8 mouse cellular contexts compared by ENCODE assay signal in genomic region chr7:81344544-81345446, GRCm38 (mm10). TPM values are rescaled to one million over a fixed set of nuclear protein-coding genes. Genes with fewer than 3 reads are reported as not detected.
A peak's percentile ranks its signal among the peaks of the same experiment; 100 is the strongest.
DNase-seq lines count a peak whose midpoint lies in the region; ATAC-seq lines count a peak whose summit lies in the region.

Gene Rps17 (minus strand): TSS chr7:81345254.

- H3K9ac ChIP-seq in heart, embryonic 13.5 days = peak within 1 kb of the TSS; percentile 99
- peak within 1 kb of the TSS; percentile 99 for H3K9ac ChIP-seq in liver, embryonic 12.5 days
- H3K9ac ChIP-seq in stomach, embryonic 15.5 days = peak within 1 kb of the TSS; percentile 70

- H3K4me2 ChIP-seq in heart, embryonic 13.5 days = peak within 1 kb of the TSS; percentile 94
- H3K4me2 ChIP-seq in liver, embryonic 12.5 days = peak within 1 kb of the TSS; percentile 85
- H3K4me2 ChIP-seq in stomach, embryonic 15.5 days = peak within 1 kb of the TSS; percentile 80

- H3K36me3 ChIP-seq in heart, embryonic 13.5 days = peaks cover 44% of the 10 kb centered on the region
- peaks cover 48% of the 10 kb centered on the region for H3K36me3 ChIP-seq in liver, embryonic 12.5 days
- peaks cover 23% of the 10 kb centered on the region; the same call in 1 of the 2 replicates for H3K36me3 ChIP-seq in stomach, embryonic 15.5 days

- no peaks in the 10 kb centered on the region for H3K9me3 ChIP-seq in heart, embryonic 13.5 days
- no peaks in the 10 kb centered on the region for H3K9me3 ChIP-seq in liver, embryonic 12.5 days (replicated peaks)
- no peaks in the 10 kb centered on the region for H3K9me3 ChIP-seq in stomach, embryonic 15.5 days

- whole genome bisulfite sequencing in heart, embryonic 13.5 days = under 1% methylated on average over 85 of the region's 85 CpGs
- under 1% methylated on average over 85 of the region's 85 CpGs for WGBS in liver, embryonic 12.5 days (ENCODE audit: insufficient replicate concordance)
- under 1% methylated on average over 85 of the region's 85 CpGs for WGBS in stomach, embryonic 15.5 days

- H3K27ac ChIP-seq in heart, embryonic 13.5 days (replicated peaks) = peak within 1 kb of the TSS; percentile 89
- H3K27ac ChIP-seq in liver, embryonic 12.5 days = peak within 1 kb of the TSS; percentile 88
- H3K27ac ChIP-seq in stomach, embryonic 15.5 days = peak within 1 kb of the TSS; percentile 89

- peaks cover 27% of the 10 kb centered on the region for H3K4me1 ChIP-seq in heart, embryonic 13.5 days
- H3K4me1 ChIP-seq in liver, embryonic 12.5 days = peaks cover 37% of the 10 kb centered on the region
- H3K4me1 ChIP-seq in stomach, embryonic 15.5 days = peaks cover 12% of the 10 kb centered on the region

- peak within 1 kb of the TSS; percentile 93 for H3K4me3 ChIP-seq in heart, embryonic 13.5 days
- peak within 1 kb of the TSS; percentile 94 for H3K4me3 ChIP-seq in liver, embryonic 12.5 days
- peak within 1 kb of the TSS; percentile 68 for H3K4me3 ChIP-seq in stomach, embryonic 15.5 days (replicated peaks)

- peaks cover 8% of the 10 kb centered on the region for H3K27me3 ChIP-seq in heart, embryonic 13.5 days (replicated peaks)
- peaks cover 7% of the 10 kb centered on the region; the same call in 1 of the 2 replicates for H3K27me3 ChIP-seq in liver, embryonic 12.5 days (replicated peaks)
- H3K27me3 ChIP-seq in stomach, embryonic 15.5 days (replicated peaks) = no peaks in the 10 kb centered on the region

- ATAC-seq in erythroid progenitor cell, adult 5-6 weeks (replicated peaks; ENCODE audit: low FRiP score, poor library complexity, severe bottlenecking) = peak; percentile 88
- peak; percentile 73 for ATAC-seq in heart, embryonic 13.5 days (ENCODE audit: extremely low read depth, insufficient number of reproducible peaks, low FRiP score, low TSS enrichment)
- peak; percentile 84 for ATAC-seq in liver, embryonic 12.5 days
- ATAC-seq in stomach, embryonic 15.5 days (ENCODE audit: insufficient read depth, low FRiP score, low read depth) = peak; percentile 89

- peak; percentile 97 for DNase-seq in CD4-positive helper T cell, adult 2 months (ENCODE audit: low read depth, low spot score)
- peak; percentile 80 for DNase-seq in brain, embryonic 18.5 days (ENCODE audit: low read depth, low spot score)
- peak; percentile 97 for DNase-seq in kidney, postnatal 10 days
- peak; percentile 98 for DNase-seq in natural killer cell, adult 2 months (ENCODE audit: low spot score in 2 of 2)

RNA-seq across cellular contexts. Expression of gene Rps17, which starts in this region (rescaled TPM):
- total RNA-seq in erythroid progenitor cell, adult 5-6 weeks (2015; ENCODE audit: low replicate concordance) = 680 and 1,163 TPM in 2 replicates
- 771 and 878 TPM in 2 replicates for total RNA-seq in erythroid progenitor cell, adult 5-6 weeks (2017; ENCODE audit: low replicate concordance)
- 944 and 1,024 TPM in 2 replicates for polyA plus RNA-seq in heart, embryonic 13.5 days (2015; fragmentation: Nextera tagmentation; extraction: Ambion mirVana)
- 991 and 1,051 TPM in 2 replicates for polyA plus RNA-seq in liver, embryonic 12.5 days (2016; fragmentation: Nextera tagmentation; extraction: Ambion mirVana)
- polyA plus RNA-seq in stomach, embryonic 15.5 days (2015; fragmentation: Nextera tagmentation; extraction: Ambion mirVana) = 1,116 and 1,252 TPM in 2 replicates

Comparison
In these comparisons a context has a peak if more than half of its experiments do, and no peak if none do; other contexts are left out.
1. Peak in every context shown above with its lines: DNase-seq, ATAC-seq, H3K4me3 ChIP-seq and H3K27ac ChIP-seq.